ENCODE assay signal across 14 mouse cellular contexts in genomic region chr2:38992452-38992851, GRCm38 (mm10). TPM values are rescaled to one million over a fixed set of nuclear protein-coding genes. Genes with fewer than 3 reads are reported as not detected.
DNase-seq lines count a peak whose midpoint lies in the region; ATAC-seq lines count a peak whose summit lies in the region.
"Had no signal": no experiment of that assay in that cellular context is flagged by ENCODE, and none has a peak within 500 bp of the region (broad histone marks: within the 10 kb centered on the region; RNA-seq: fewer than 3 reads in every experiment).

No protein-coding gene starts in this region.

- no peaks in the 10 kb centered on the region for H3K9me3 ChIP-seq in kidney, embryonic 14.5 days (ENCODE audit: control insufficient read depth, low read length)
- no peaks in the 10 kb centered on the region for H3K9me3 ChIP-seq in intestine, embryonic 16.5 days (ENCODE audit: control insufficient read depth, low read length)
- H3K9me3 ChIP-seq: hindbrain, embryonic 10.5 days; liver, embryonic 12.5 days had no signal

- no peak overlapping the region for H3K4me2 ChIP-seq in kidney, embryonic 14.5 days (replicated peaks; ENCODE audit: low read depth, low read length)
- H3K4me2 ChIP-seq in intestine, embryonic 16.5 days (ENCODE audit: low read depth, low read length): no peak overlapping the region
- H3K4me2 ChIP-seq: liver, embryonic 12.5 days had no signal

- H3K36me3 ChIP-seq in kidney, embryonic 14.5 days (ENCODE audit: control insufficient read depth, insufficient read depth, low read length): no peaks in the 10 kb centered on the region
- H3K36me3 ChIP-seq in intestine, embryonic 16.5 days (ENCODE audit: control insufficient read depth, insufficient read depth, low read length): no peaks in the 10 kb centered on the region
- H3K36me3 ChIP-seq: hindbrain, embryonic 10.5 days; liver, embryonic 12.5 days had no signal

- no peak overlapping the region for H3K27ac ChIP-seq in kidney, embryonic 14.5 days (ENCODE audit: low read depth, low read length)
- H3K27ac ChIP-seq in intestine, embryonic 16.5 days (ENCODE audit: low read length): peak overlapping the region; percentile 38; the same call in 1 of the 2 replicates
- H3K27ac ChIP-seq: hindbrain, embryonic 10.5 days; liver, embryonic 12.5 days had no signal

- no peak overlapping the region for H3K9ac ChIP-seq in kidney, embryonic 14.5 days (ENCODE audit: low read depth, low read length)
- H3K9ac ChIP-seq in intestine, embryonic 16.5 days (ENCODE audit: low read depth, low read length): 0 out of 2 replicates have a peak overlapping the region, but pooled peaks have one; percentile 10
- H3K9ac ChIP-seq: forebrain, postnatal 0 days; liver, embryonic 12.5 days had no signal

- no peak overlapping the region for H3K4me3 ChIP-seq in kidney, embryonic 14.5 days (ENCODE audit: low read length)
- no peak overlapping the region for H3K4me3 ChIP-seq in intestine, embryonic 16.5 days (ENCODE audit: low read length)
- H3K4me3 ChIP-seq: hindbrain, embryonic 10.5 days; liver, embryonic 12.5 days had no signal

- DNase-seq in adrenal gland, adult (ENCODE audit: inconsistent age in 2 of 2, low spot score in 1 of 2): peak; percentile 84 to 91
- DNase-seq in adrenal gland, postnatal 4 days (ENCODE audit: low spot score in 2 of 2): no peak
- peak; percentile 70 for DNase-seq in kidney, postnatal 10 days
- DNase-seq in adipocyte (ENCODE audit: low spot score): peak; percentile 50
- no peak for DNase-seq in gastrocnemius, postnatal 25 days
- no peak for DNase-seq in gastrocnemius, adult 18-20 months (ENCODE audit: low spot score)
- DNase-seq: cerebellum, adult 9-11 months; forebrain, postnatal 0 days; lung, postnatal 10 days; spleen, adult 18-20 months had no signal

- no peaks in the 10 kb centered on the region for H3K4me1 ChIP-seq in kidney, embryonic 14.5 days (ENCODE audit: control insufficient read depth, insufficient read depth, low read length)
- peaks cover 17% of the 10 kb centered on the region for H3K4me1 ChIP-seq in intestine, embryonic 16.5 days (ENCODE audit: control insufficient read depth, insufficient read depth, low read length)

- H3K27me3 ChIP-seq in kidney, embryonic 14.5 days (ENCODE audit: control insufficient read depth, insufficient read depth, low read length): no peaks in the 10 kb centered on the region
- H3K27me3 ChIP-seq in intestine, embryonic 16.5 days (replicated peaks; ENCODE audit: control insufficient read depth, insufficient read depth, low read length): no peaks in the 10 kb centered on the region
- H3K27me3 ChIP-seq: liver, embryonic 12.5 days had no signal

- no peak for ATAC-seq in kidney, embryonic 14.5 days (ENCODE audit: low FRiP score, low TSS enrichment)
- peak; percentile 66 for ATAC-seq in intestine, embryonic 16.5 days
- ATAC-seq: forebrain, postnatal 0 days had no signal

- WGBS in kidney, embryonic 14.5 days: 57% methylated on average over 4 of the region's 4 CpGs
- WGBS in intestine, embryonic 16.5 days: 34% methylated on average over 4 of the region's 4 CpGs

RNA-seq across cellular contexts. Expression of gene Wdr38, which starts 4.8 kb away (rescaled TPM):
- under 1 TPM; 0.67 to 0.73 TPM for total RNA-seq in adrenal gland, postnatal 4 days (2021)
- 1.4 and 1.7 TPM in 2 replicates for polyA plus RNA-seq in kidney, embryonic 14.5 days (2014; fragmentation: Nextera tagmentation; extraction: Ambion mirVana)
- polyA plus RNA-seq in intestine, embryonic 16.5 days (2015; fragmentation: Nextera tagmentation; extraction: Ambion mirVana): 1.4 and 1.7 TPM in 2 replicates
- under 1 TPM; 0.13 to 0.20 TPM for total RNA-seq in gastrocnemius, postnatal 25 days (2021)
- total RNA-seq in gastrocnemius, adult 18-20 months (2021): under 1 TPM; 0.09 to 0.14 TPM

RNA-seq across cellular contexts. Expression of gene Arpc5l, which starts 12.7 kb away (rescaled TPM):
- 10 to 100 TPM; 67.1 to 68.3 TPM for total RNA-seq in adrenal gland, postnatal 4 days (2021)
- polyA plus RNA-seq in kidney, embryonic 14.5 days (2014; fragmentation: Nextera tagmentation; extraction: Ambion mirVana): 139 and 148 TPM in 2 replicates
- polyA plus RNA-seq in intestine, embryonic 16.5 days (2015; fragmentation: Nextera tagmentation; extraction: Ambion mirVana): 84.0 and 92.7 TPM in 2 replicates
- total RNA-seq in gastrocnemius, postnatal 25 days (2021): 10 to 100 TPM; 91.4 to 91.7 TPM
- total RNA-seq in gastrocnemius, adult 18-20 months (2021): 100 to 1,000 TPM; 112 to 141 TPM

RNA-seq across cellular contexts. Expression of gene Rpl35, which starts 13.0 kb away (rescaled TPM):
- total RNA-seq in adrenal gland, postnatal 4 days (2021): 100 to 1,000 TPM; 646 to 654 TPM
- polyA plus RNA-seq in kidney, embryonic 14.5 days (2014; fragmentation: Nextera tagmentation; extraction: Ambion mirVana): 1,034 and 1,450 TPM in 2 replicates
- 800 and 859 TPM in 2 replicates for polyA plus RNA-seq in intestine, embryonic 16.5 days (2015; fragmentation: Nextera tagmentation; extraction: Ambion mirVana)
- 100 to 1,000 TPM; 239 to 257 TPM for total RNA-seq in gastrocnemius, postnatal 25 days (2021)
- 100 to 1,000 TPM; 291 to 301 TPM for total RNA-seq in gastrocnemius, adult 18-20 months (2021)

Comparison
In these comparisons a context has a peak if more than half of its experiments do, and no peak if none do; other contexts are left out.
1. DNase-seq: peak in adrenal gland, adult (2 of 2), kidney, postnatal 10 days (single experiment) and adipocyte (single experiment); none in adrenal gland, postnatal 4 days (0 of 2), gastrocnemius, postnatal 25 days (single experiment) and gastrocnemius, adult 18-20 months (single experiment).